In the genomic region with DNA sequence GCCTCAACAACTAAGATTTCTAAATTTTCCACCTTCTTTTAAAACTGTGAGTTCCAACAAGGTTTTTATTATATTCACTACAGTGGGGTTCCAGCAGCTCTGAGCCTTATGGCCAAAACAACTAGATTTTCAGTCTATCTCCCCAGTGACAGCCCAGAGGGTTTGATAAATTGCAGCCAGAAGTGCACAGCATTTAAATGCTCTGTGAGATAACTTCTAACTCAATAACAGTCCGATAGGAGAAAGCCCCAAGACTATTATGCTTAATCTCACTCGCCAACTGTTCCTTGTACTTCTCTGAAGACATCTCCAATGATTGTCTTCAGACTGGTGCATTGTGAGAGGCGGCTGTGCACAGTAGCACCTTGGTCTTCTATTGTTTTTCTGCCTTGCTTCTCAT, we compare ENCODE assay signal across 22 mouse cellular contexts.
DNase-seq lines count a peak whose midpoint lies in the region; ATAC-seq and TF ChIP-seq lines count a peak whose summit lies in the region.
"Had no signal": no experiment of that assay in that cellular context is flagged by ENCODE, and none has a peak within 500 bp of the region (broad histone marks: within the 10 kb centered on the region; RNA-seq: fewer than 3 reads in every experiment).

No protein-coding gene starts in this region.

- peak; percentile 28 for DNase-seq in MEL (ENCODE audit: low read depth, low spot score)
- no peak for DNase-seq in adrenal gland, adult 18-20 months (ENCODE audit: low spot score in 2 of 2)
- DNase-seq: adrenal gland, adult 2 months; adrenal gland, adult 8-10 months; adrenal gland, postnatal 10 days; adrenal gland, postnatal 14 days; adrenal gland, postnatal 25 days; adrenal gland, postnatal 36 days; B cell, adult 2 months; cerebellum, adult 11 months; cerebellum, adult 11-12 months; cerebellum, adult 18-20 months; cerebellum, adult 2 months; cerebellum, adult 8-10 months; cerebellum, adult 9-10 months had no signal

- WGBS in intestine, postnatal 0 days, result 72% methylated on average over 3 of the region's 3 CpGs

- TF ChIP-seq CTCF in MEL (IDR thresholded peaks at IDR 0.05 in 2 of 3, conservative IDR thresholded peaks at IDR 0.05 in 1 of 3; ENCODE audit: control insufficient read depth in 1 of 3, insufficient read depth in 1 of 3, low read depth in 2 of 3, low read length in 3 of 3, poor library complexity in 1 of 3, severe bottlenecking in 1 of 3), result no peak
- no peak for TF ChIP-seq CTCF in intestine, postnatal 0 days (IDR thresholded peaks at IDR 0.05; ENCODE audit: low read depth)

- TF ChIP-seq EP300 in MEL (IDR thresholded peaks at IDR 0.05; ENCODE audit: low read depth in 1 of 2, low read length in 2 of 2), result peak; percentile 37 to 60; a peak in 2 of 4 replicates

- no peaks in the 10 kb centered on the region for H3K36me3 ChIP-seq in MEL (ENCODE audit: control insufficient read depth in 1 of 2, insufficient read depth in 2 of 2, low read length in 2 of 2)
- H3K36me3 ChIP-seq in intestine, postnatal 0 days (ENCODE audit: control insufficient read depth, insufficient read depth), result no peaks in the 10 kb centered on the region
- H3K36me3 ChIP-seq: G1E had no signal

- no peak overlapping the region for H3K4me3 ChIP-seq in MEL (ENCODE audit: control insufficient read depth in 1 of 2, insufficient read depth in 1 of 2, low read depth in 2 of 2, low read length in 2 of 2)
- H3K4me3 ChIP-seq in brown adipose tissue, adult 24 weeks (ENCODE audit: insufficient read depth, low read depth, low read length), result no peak overlapping the region
- no peak overlapping the region for H3K4me3 ChIP-seq in intestine, postnatal 0 days (ENCODE audit: low read depth, low read length)

- no peak overlapping the region for H3K4me2 ChIP-seq in intestine, postnatal 0 days (replicated peaks; ENCODE audit: low read depth)

- H3K9me3 ChIP-seq in MEL (replicated peaks; ENCODE audit: insufficient read depth, low read length), result no peaks in the 10 kb centered on the region
- H3K9me3 ChIP-seq in intestine, postnatal 0 days (ENCODE audit: control insufficient read depth), result no peaks in the 10 kb centered on the region
- H3K9me3 ChIP-seq: G1E had no signal

- TF ChIP-seq RAD21 in MEL (IDR thresholded peaks at IDR 0.05; ENCODE audit: low read depth, low read length), result no peak

- no peaks in the 10 kb centered on the region for H3K27me3 ChIP-seq in MEL (ENCODE audit: control insufficient read depth in 1 of 2, insufficient read depth in 2 of 2, low read length in 2 of 2)
- H3K27me3 ChIP-seq in intestine, postnatal 0 days (replicated peaks; ENCODE audit: control insufficient read depth, insufficient read depth, low read length), result no peaks in the 10 kb centered on the region
- H3K27me3 ChIP-seq: CH12.LX had no signal

- no peak for ATAC-seq in intestine, postnatal 0 days
- ATAC-seq: activated CD4-positive, CD25-positive, alpha-beta regulatory T cell, adult 4 months; CD4-positive, CD25-positive, alpha-beta regulatory T cell, adult 4 months; Patski had no signal

- no peaks in the 10 kb centered on the region for H3K79me2 ChIP-seq in MEL (ENCODE audit: control insufficient read depth, insufficient read depth, low read length, poor library complexity)

- H3K4me1 ChIP-seq in MEL (ENCODE audit: control insufficient read depth in 1 of 2, insufficient read depth in 2 of 2, low read length in 2 of 2), result no peaks in the 10 kb centered on the region
- no peaks in the 10 kb centered on the region for H3K4me1 ChIP-seq in brown adipose tissue, adult 24 weeks (ENCODE audit: control insufficient read depth, insufficient read depth, insufficient read length, low read length)
- H3K4me1 ChIP-seq in intestine, postnatal 0 days (replicated peaks; ENCODE audit: control insufficient read depth, insufficient read depth, low read length), result no peaks in the 10 kb centered on the region

- H3K9ac ChIP-seq in MEL (ENCODE audit: control insufficient read depth, low read depth, low read length, poor library complexity, severe bottlenecking), result no peak overlapping the region
- no peak overlapping the region for H3K9ac ChIP-seq in intestine, postnatal 0 days (ENCODE audit: low read depth, low read length)

- TF ChIP-seq POLR2A in MEL (IDR thresholded peaks at IDR 0.05; ENCODE audit: control insufficient read depth in 1 of 2, insufficient read depth in 1 of 2, low read depth in 1 of 2, low read length in 2 of 2, poor library complexity in 1 of 2), result no peak

- no peak overlapping the region for H3K27ac ChIP-seq in MEL (ENCODE audit: control insufficient read depth, low read depth, low read length)
- 0 out of 2 replicates have a peak overlapping the region, but pooled peaks have one; percentile 5 for H3K27ac ChIP-seq in brown adipose tissue, adult 24 weeks (replicated peaks; ENCODE audit: low read depth, low read length)
- H3K27ac ChIP-seq in intestine, postnatal 0 days (ENCODE audit: low read depth, low read length), result no peak overlapping the region

TF ChIP-seq in MEL, 35 proteins besides CTCF, POLR2A, EP300 and RAD21:
- no peak for TF ChIP-seq KAT2A (conservative IDR thresholded peaks at IDR 0.05; ENCODE audit: low read depth, low read length)
- peak; percentile 57; the same call in 1 of the 2 replicates for TF ChIP-seq TCF12 (IDR thresholded peaks at IDR 0.05; ENCODE audit: low read depth, low read length)
- no peak for TF ChIP-seq SMC3 (IDR thresholded peaks at IDR 0.05; ENCODE audit: low read depth, low read length)
- peak; percentile 26; the same call in 1 of the 2 replicates for TF ChIP-seq GATA1 (IDR thresholded peaks at IDR 0.05; ENCODE audit: low read depth, low read length)
- peak; percentile 49; the same call in 1 of the 2 replicates for TF ChIP-seq RCOR1 (IDR thresholded peaks at IDR 0.05; ENCODE audit: low read depth, low read length)
